ENCODE assay signal across 28 mouse cellular contexts in the genomic region with DNA sequence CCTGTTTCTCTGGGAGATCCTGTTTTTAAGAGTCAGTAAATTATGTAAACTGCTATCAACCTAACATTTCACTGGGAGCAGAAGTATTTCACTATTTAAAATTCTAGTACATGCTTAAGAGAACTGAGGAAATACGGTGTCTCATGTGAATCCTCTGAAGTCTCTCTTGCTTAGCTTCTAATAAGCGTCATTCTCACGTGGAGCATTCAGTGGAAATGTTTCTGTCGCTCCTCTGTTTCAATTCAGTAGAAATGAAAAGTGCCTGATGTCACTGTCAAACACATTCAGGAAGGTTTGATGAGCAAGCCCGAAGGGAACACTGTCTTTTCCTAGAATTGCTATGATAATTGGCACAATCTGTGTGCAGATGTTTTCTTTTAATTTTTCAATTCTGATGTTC.
DNase-seq lines count a peak whose midpoint lies in the region; ATAC-seq and TF ChIP-seq lines count a peak whose summit lies in the region.
"Had no signal": no experiment of that assay in that cellular context is flagged by ENCODE, and none has a peak within 500 bp of the region (broad histone marks: within the 10 kb centered on the region; RNA-seq: fewer than 3 reads in every experiment).

No protein-coding gene starts in this region.

- no peaks in the 10 kb centered on the region for H3K36me3 ChIP-seq in forebrain, postnatal 0 days (ENCODE audit: insufficient read depth)
- no peaks in the 10 kb centered on the region for H3K36me3 ChIP-seq in forebrain, embryonic 15.5 days
- no peaks in the 10 kb centered on the region for H3K36me3 ChIP-seq in midbrain, embryonic 14.5 days (ENCODE audit: control insufficient read depth, insufficient read depth, low read length)
- H3K36me3 ChIP-seq in midbrain, embryonic 11.5 days (ENCODE audit: control insufficient read depth, insufficient read depth, low read length): no peaks in the 10 kb centered on the region
- H3K36me3 ChIP-seq: heart, embryonic 12.5 days; hindbrain, embryonic 15.5 days; limb, embryonic 10.5 days; limb, embryonic 15.5 days; liver, embryonic 13.5 days had no signal

- no peak overlapping the region for H3K9ac ChIP-seq in forebrain, postnatal 0 days
- H3K9ac ChIP-seq in forebrain, embryonic 15.5 days (replicated peaks): no peak overlapping the region
- no peak overlapping the region for H3K9ac ChIP-seq in midbrain, embryonic 14.5 days (replicated peaks; ENCODE audit: low read length)
- no peak overlapping the region for H3K9ac ChIP-seq in midbrain, embryonic 11.5 days (ENCODE audit: low read length)
- H3K9ac ChIP-seq: heart, embryonic 12.5 days; hindbrain, embryonic 15.5 days; limb, embryonic 15.5 days; liver, embryonic 13.5 days had no signal

- H3K27ac ChIP-seq in forebrain, postnatal 0 days (ENCODE audit: low read depth, low read length): no peak overlapping the region
- no peak overlapping the region for H3K27ac ChIP-seq in forebrain, embryonic 15.5 days (replicated peaks)
- no peak overlapping the region for H3K27ac ChIP-seq in midbrain, embryonic 14.5 days (replicated peaks; ENCODE audit: low read depth, low read length)
- H3K27ac ChIP-seq in midbrain, embryonic 11.5 days (ENCODE audit: low read depth, low read length): no peak overlapping the region
- H3K27ac ChIP-seq: heart, adult 2 months; hindbrain, embryonic 15.5 days; limb, embryonic 10.5 days; limb, embryonic 15.5 days; liver, embryonic 13.5 days; stomach, postnatal 0 days had no signal

- H3K4me2 ChIP-seq in forebrain, postnatal 0 days (ENCODE audit: low read depth): no peak overlapping the region
- no peak overlapping the region for H3K4me2 ChIP-seq in forebrain, embryonic 15.5 days (replicated peaks)
- H3K4me2 ChIP-seq in midbrain, embryonic 14.5 days (ENCODE audit: low read length): no peak overlapping the region
- no peak overlapping the region for H3K4me2 ChIP-seq in midbrain, embryonic 11.5 days
- H3K4me2 ChIP-seq: heart, embryonic 12.5 days; hindbrain, embryonic 15.5 days; limb, embryonic 15.5 days; liver, embryonic 13.5 days had no signal

- TF ChIP-seq CTCF in forebrain, postnatal 0 days (IDR thresholded peaks at IDR 0.05; ENCODE audit: low read depth): no peak
- no peak for TF ChIP-seq CTCF in brain, embryonic 14.5 days (IDR thresholded peaks at IDR 0.05; ENCODE audit: borderline replicate concordance, extremely low read depth, insufficient read depth, insufficient read length)

- peak; percentile 53; the same call in 1 of the 2 replicates for ATAC-seq in forebrain, postnatal 0 days
- ATAC-seq in forebrain, embryonic 15.5 days (replicated peaks): no peak
- ATAC-seq in midbrain, embryonic 14.5 days (ENCODE audit: low FRiP score, low TSS enrichment): peak; percentile 17; the same call in 1 of the 2 replicates
- ATAC-seq in midbrain, embryonic 11.5 days (ENCODE audit: low FRiP score): no peak
- ATAC-seq: CD4-positive, CD25-positive, alpha-beta regulatory T cell, adult 4 months; lung, postnatal 0 days had no signal

- 50% methylated on average over 5 of the region's 5 CpGs for WGBS in forebrain, postnatal 0 days
- WGBS in forebrain, embryonic 15.5 days: 65% methylated on average over 5 of the region's 5 CpGs
- WGBS in midbrain, embryonic 14.5 days: 55% methylated on average over 5 of the region's 5 CpGs
- 84% methylated on average over 5 of the region's 5 CpGs for WGBS in midbrain, embryonic 11.5 days

- no peaks in the 10 kb centered on the region for H3K4me1 ChIP-seq in forebrain, postnatal 0 days (ENCODE audit: insufficient read depth)
- no peaks in the 10 kb centered on the region for H3K4me1 ChIP-seq in forebrain, embryonic 15.5 days
- no peaks in the 10 kb centered on the region for H3K4me1 ChIP-seq in midbrain, embryonic 14.5 days (ENCODE audit: control insufficient read depth, insufficient read depth, low read length)
- H3K4me1 ChIP-seq in midbrain, embryonic 11.5 days (ENCODE audit: control insufficient read depth, insufficient read depth, low read length): no peaks in the 10 kb centered on the region
- H3K4me1 ChIP-seq: heart, embryonic 12.5 days; hindbrain, embryonic 15.5 days; limb, embryonic 10.5 days; limb, embryonic 15.5 days; liver, embryonic 13.5 days; megakaryocyte, embryonic 14.5 days had no signal

- no peaks in the 10 kb centered on the region for H3K9me3 ChIP-seq in forebrain, postnatal 0 days (ENCODE audit: low read length)
- H3K9me3 ChIP-seq in forebrain, embryonic 15.5 days: no peaks in the 10 kb centered on the region; the same call in 1 of the 2 replicates
- no peaks in the 10 kb centered on the region for H3K9me3 ChIP-seq in midbrain, embryonic 14.5 days (ENCODE audit: control insufficient read depth, low read length)
- no peaks in the 10 kb centered on the region for H3K9me3 ChIP-seq in midbrain, embryonic 11.5 days (ENCODE audit: control insufficient read depth, low read length)
- H3K9me3 ChIP-seq: heart, embryonic 12.5 days; hindbrain, embryonic 15.5 days; limb, embryonic 10.5 days; limb, embryonic 15.5 days; liver, embryonic 13.5 days; megakaryocyte, embryonic 14.5 days had no signal

- no peaks in the 10 kb centered on the region for H3K27me3 ChIP-seq in forebrain, postnatal 0 days (ENCODE audit: insufficient read depth, low read length)
- no peaks in the 10 kb centered on the region for H3K27me3 ChIP-seq in forebrain, embryonic 15.5 days
- H3K27me3 ChIP-seq in midbrain, embryonic 14.5 days (ENCODE audit: control insufficient read depth, insufficient read depth, low read length): no peaks in the 10 kb centered on the region
- H3K27me3 ChIP-seq in midbrain, embryonic 11.5 days (ENCODE audit: control insufficient read depth, insufficient read depth, low read length): no peaks in the 10 kb centered on the region
- H3K27me3 ChIP-seq: heart, embryonic 12.5 days; hindbrain, embryonic 15.5 days; limb, embryonic 15.5 days; liver, embryonic 13.5 days; megakaryocyte, embryonic 14.5 days had no signal

- H3K4me3 ChIP-seq in forebrain, postnatal 0 days (ENCODE audit: low read depth, low read length): no peak overlapping the region
- H3K4me3 ChIP-seq in forebrain, embryonic 15.5 days: no peak overlapping the region
- H3K4me3 ChIP-seq in midbrain, embryonic 14.5 days (replicated peaks; ENCODE audit: low read depth, low read length): no peak overlapping the region
- no peak overlapping the region for H3K4me3 ChIP-seq in midbrain, embryonic 11.5 days (ENCODE audit: low read depth, low read length)
- H3K4me3 ChIP-seq: heart, adult 2 months; heart, embryonic 12.5 days; hindbrain, embryonic 15.5 days; limb, embryonic 10.5 days; limb, embryonic 15.5 days; liver, embryonic 13.5 days; megakaryocyte, embryonic 14.5 days had no signal

- TF ChIP-seq POLR2A in brain, embryonic 14.5 days (IDR thresholded peaks at IDR 0.05; ENCODE audit: borderline replicate concordance, extremely low read depth, insufficient read depth, insufficient read length, poor library complexity, severe bottlenecking): no peak

- peak; percentile 20 for DNase-seq in forebrain, postnatal 0 days
- peak; percentile 63 for DNase-seq in midbrain, embryonic 14.5 days
- no peak for DNase-seq in midbrain, embryonic 11.5 days (ENCODE audit: low spot score, missing footprints)
- DNase-seq in brain, embryonic 14.5 days (ENCODE audit: low read depth): peak; percentile 71
- peak; percentile 28 for DNase-seq in telencephalon, adult 2 months (ENCODE audit: low read depth, low spot score)
- no peak for DNase-seq in thymus, postnatal 14 days
- DNase-seq: adrenal gland, postnatal 25 days; cerebellum, adult 8-10 months; cerebellum, postnatal 25 days; heart, adult 2 months; kidney, adult 18-20 months; kidney, postnatal 4 days; liver, embryonic 13.5 days; lung, adult 18-20 months; lung, postnatal 4 days; right cerebral cortex, adult 18-20 months; spleen, adult 18-20 months; thymus, adult 2 months; thymus, postnatal 4 days had no signal

Comparison
In these comparisons a context has a peak if more than half of its experiments do, and no peak if none do; other contexts are left out.
1. ATAC-seq: peak in forebrain, postnatal 0 days (single experiment) and midbrain, embryonic 14.5 days (single experiment); none in forebrain, embryonic 15.5 days (single experiment) and midbrain, embryonic 11.5 days (single experiment).
2. DNase-seq: peak in forebrain, postnatal 0 days (single experiment), midbrain, embryonic 14.5 days (single experiment), brain, embryonic 14.5 days (single experiment) and telencephalon, adult 2 months (single experiment); none in midbrain, embryonic 11.5 days (single experiment) and thymus, postnatal 14 days (single experiment).